ENCODE assay signal across 8 mouse cellular contexts in the genomic region with DNA sequence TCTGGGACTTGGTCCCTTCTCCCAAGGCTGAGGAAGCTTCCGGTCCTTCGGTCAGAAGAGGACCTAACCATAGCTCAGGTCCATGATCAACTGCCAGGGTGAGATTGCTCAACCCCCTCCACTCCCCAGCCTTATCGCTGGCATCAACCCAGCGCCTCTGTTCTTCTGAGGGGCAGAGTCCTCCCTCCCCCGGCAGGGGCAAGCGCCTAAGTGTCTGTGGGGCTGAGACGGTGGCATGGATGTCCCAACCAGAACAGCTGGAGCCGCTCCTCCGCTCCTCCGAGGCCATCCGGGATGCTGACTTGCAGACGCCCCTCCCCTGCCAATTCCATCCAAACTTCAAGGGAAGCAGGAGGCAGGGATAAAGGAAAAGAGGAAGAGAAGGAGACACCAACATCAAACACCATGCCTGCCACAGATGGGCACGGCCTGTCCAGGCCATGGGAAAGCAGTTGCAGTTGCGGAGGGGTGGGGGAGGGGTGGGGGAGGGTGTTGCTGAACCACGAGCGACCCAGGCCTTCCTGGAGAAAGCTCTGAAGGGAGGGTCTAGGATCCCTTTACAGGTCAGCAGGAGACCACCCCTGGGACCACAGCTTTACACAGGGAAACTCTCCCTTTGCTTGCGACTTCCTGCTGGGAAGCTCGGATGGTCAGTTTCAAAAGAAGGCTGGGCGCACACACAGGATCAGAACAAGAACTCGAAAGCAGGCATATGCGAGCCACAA. TPM values are rescaled to one million over a fixed set of nuclear protein-coding genes. Genes with fewer than 3 reads are reported as not detected.
DNase-seq lines count a peak whose midpoint lies in the region; ATAC-seq and TF ChIP-seq lines count a peak whose summit lies in the region.

No protein-coding gene starts in this region.

- H3K36me3 ChIP-seq in forebrain, embryonic 11.5 days (ENCODE audit: control insufficient read depth, insufficient read depth, low read length): peaks cover 6% of the 10 kb centered on the region; the same call in 1 of the 2 replicates
- H3K36me3 ChIP-seq in hindbrain, embryonic 16.5 days (ENCODE audit: control insufficient read depth, insufficient read depth, low read length): no peaks in the 10 kb centered on the region
- peaks cover 6% of the 10 kb centered on the region; the same call in 1 of the 2 replicates for H3K36me3 ChIP-seq in liver, embryonic 14.5 days (replicated peaks; ENCODE audit: control insufficient read depth, insufficient read depth, low read depth)

- H3K27me3 ChIP-seq in forebrain, embryonic 11.5 days (ENCODE audit: control insufficient read depth, insufficient read depth, low read length): no peaks in the 10 kb centered on the region
- H3K27me3 ChIP-seq in hindbrain, embryonic 16.5 days (replicated peaks; ENCODE audit: control insufficient read depth, insufficient read depth, low read length): no peaks in the 10 kb centered on the region
- H3K27me3 ChIP-seq in liver, embryonic 14.5 days (ENCODE audit: control insufficient read depth, insufficient read depth, low read length): no peaks in the 10 kb centered on the region

- no peaks in the 10 kb centered on the region for H3K9me3 ChIP-seq in forebrain, embryonic 11.5 days (ENCODE audit: control insufficient read depth, low read length)
- no peaks in the 10 kb centered on the region for H3K9me3 ChIP-seq in hindbrain, embryonic 16.5 days (ENCODE audit: control insufficient read depth, low read length)
- H3K9me3 ChIP-seq in liver, embryonic 14.5 days (ENCODE audit: control insufficient read depth, low read length): no peaks in the 10 kb centered on the region

- no peak for TF ChIP-seq CTCF in liver, embryonic 14.5 days (IDR thresholded peaks at IDR 0.05; ENCODE audit: low read depth)

- peak; percentile 34 for DNase-seq in thymus, postnatal 0 days (ENCODE audit: low spot score)
- no peak for DNase-seq in thymus, adult 18-20 months
- peak; percentile 75 for DNase-seq in forebrain, embryonic 11.5 days (ENCODE audit: low spot score)
- DNase-seq in liver, embryonic 14.5 days (ENCODE audit: low read depth in 3 of 3, low spot score in 3 of 3): peak in 2 of 3 experiments; percentile 44 to 47
- peak; percentile 62 for DNase-seq in neural tube, embryonic 10.5 days (ENCODE audit: extremely low spot score, low spot score)
- no peak for DNase-seq in frontal cortex, postnatal 36 days (ENCODE audit: low spot score in 2 of 2)
- DNase-seq in right cerebral cortex, adult 18-20 months: no peak

- peak overlapping the region; percentile 71 for H3K9ac ChIP-seq in forebrain, embryonic 11.5 days (ENCODE audit: low read length)
- peak overlapping the region; percentile 99 for H3K9ac ChIP-seq in hindbrain, embryonic 16.5 days (ENCODE audit: low read depth, low read length)
- peak overlapping the region; percentile 88 for H3K9ac ChIP-seq in liver, embryonic 14.5 days (replicated peaks)

- WGBS in forebrain, embryonic 11.5 days: 10% methylated on average over 21 of the region's 21 CpGs
- 12% methylated on average over 21 of the region's 21 CpGs for WGBS in hindbrain, embryonic 16.5 days
- WGBS in liver, embryonic 14.5 days (ENCODE audit: insufficient replicate concordance): 9% methylated on average over 21 of the region's 21 CpGs

- peak overlapping the region; percentile 89 for H3K27ac ChIP-seq in forebrain, embryonic 11.5 days (ENCODE audit: low read depth, low read length)
- peak overlapping the region; percentile 97 for H3K27ac ChIP-seq in hindbrain, embryonic 16.5 days (ENCODE audit: low read depth, low read length)
- peak overlapping the region; percentile 82 for H3K27ac ChIP-seq in liver, embryonic 14.5 days

- no peak for ATAC-seq in forebrain, embryonic 11.5 days (replicated peaks; ENCODE audit: low FRiP score)
- ATAC-seq in hindbrain, embryonic 16.5 days: no peak
- ATAC-seq in liver, embryonic 14.5 days (ENCODE audit: insufficient read depth): peak; percentile 4; the same call in 1 of the 2 replicates

- peaks cover 26% of the 10 kb centered on the region for H3K4me1 ChIP-seq in forebrain, embryonic 11.5 days (replicated peaks; ENCODE audit: control insufficient read depth, insufficient read depth, low read length)
- peaks cover 35% of the 10 kb centered on the region for H3K4me1 ChIP-seq in hindbrain, embryonic 16.5 days (ENCODE audit: control insufficient read depth, insufficient read depth, low read depth, low read length)
- peaks cover 30 to 40% of the 10 kb centered on the region in 2 experiments for H3K4me1 ChIP-seq in liver, embryonic 14.5 days (replicated peaks; ENCODE audit: control insufficient read depth in 2 of 2, insufficient read depth in 2 of 2, low read length in 1 of 2)

- H3K4me2 ChIP-seq in forebrain, embryonic 11.5 days (ENCODE audit: low read depth, low read length, severe bottlenecking): peak overlapping the region; percentile 91
- peak overlapping the region; percentile 90 for H3K4me2 ChIP-seq in hindbrain, embryonic 16.5 days (ENCODE audit: low read length)
- H3K4me2 ChIP-seq in liver, embryonic 14.5 days (ENCODE audit: low read depth): peak overlapping the region; percentile 99

- 0 out of 2 replicates have a peak, but pooled peaks have one; percentile 3 for TF ChIP-seq EP300 in liver, embryonic 14.5 days (IDR thresholded peaks at IDR 0.05; ENCODE audit: low read depth)

- peak overlapping the region; percentile 57 for H3K4me3 ChIP-seq in forebrain, embryonic 11.5 days (ENCODE audit: low read depth, low read length)
- H3K4me3 ChIP-seq in hindbrain, embryonic 16.5 days (ENCODE audit: low read length): peak overlapping the region; percentile 94
- H3K4me3 ChIP-seq in liver, embryonic 14.5 days (ENCODE audit: insufficient read depth in 1 of 2, low read depth in 2 of 2, low read length in 2 of 2): peak overlapping the region; percentile 70 to 89

RNA-seq across cellular contexts. Expression of gene Cdc42ep4, which starts 2.7 kb away (rescaled TPM):
- polyA plus RNA-seq in thymus, postnatal 0 days (2015; fragmentation: Nextera tagmentation; extraction: Ambion mirVana): 37.0 and 38.7 TPM in 2 replicates
- 78.5 and 88.6 TPM in 2 replicates for polyA plus RNA-seq in forebrain, embryonic 11.5 days (2014; fragmentation: Nextera tagmentation; extraction: Ambion mirVana)
- polyA plus RNA-seq in hindbrain, embryonic 16.5 days (2015; fragmentation: Nextera tagmentation; extraction: Ambion mirVana): 72.2 and 80.1 TPM in 2 replicates
- 8.7 and 9.0 TPM in 2 replicates for polyA plus RNA-seq in liver, embryonic 14.5 days (2012; rRNA removed)
- polyA plus RNA-seq in liver, embryonic 14.5 days (2014; fragmentation: Nextera tagmentation; extraction: Ambion mirVana): 10.0 and 10.7 TPM in 2 replicates

RNA-seq across cellular contexts. Expression of gene Cpsf4l, which starts 39.1 kb away (rescaled TPM):
- 38.4 and 45.2 TPM in 2 replicates for polyA plus RNA-seq in thymus, postnatal 0 days (2015; fragmentation: Nextera tagmentation; extraction: Ambion mirVana)
- polyA plus RNA-seq in forebrain, embryonic 11.5 days (2014; fragmentation: Nextera tagmentation; extraction: Ambion mirVana): 0.33 and 0.47 TPM in 2 replicates
- 0.19 and 0.26 TPM in 2 replicates for polyA plus RNA-seq in hindbrain, embryonic 16.5 days (2015; fragmentation: Nextera tagmentation; extraction: Ambion mirVana)
- polyA plus RNA-seq in liver, embryonic 14.5 days (2012; rRNA removed): 0.02 TPM in 1 of 2 replicates, not detected in the other
- polyA plus RNA-seq in liver, embryonic 14.5 days (2014; fragmentation: Nextera tagmentation; extraction: Ambion mirVana): 0.11 TPM in 1 of 2 replicates, not detected in the other

Comparison
In these comparisons a context has a peak if more than half of its experiments do, and no peak if none do; other contexts are left out.
1. DNase-seq: peak in thymus, postnatal 0 days (single experiment), forebrain, embryonic 11.5 days (single experiment), liver, embryonic 14.5 days (2 of 3) and neural tube, embryonic 10.5 days (single experiment); none in thymus, adult 18-20 months (0 of 2), frontal cortex, postnatal 36 days (0 of 2) and right cerebral cortex, adult 18-20 months (single experiment).
2. RNA of gene Cpsf4l, which starts 39.1 kb away (polyA plus RNA-seq): 38.4 to 45.2 TPM in thymus, postnatal 0 days; 0.33 to 0.47 TPM in forebrain, embryonic 11.5 days, 0.19 to 0.26 TPM in hindbrain, embryonic 16.5 days and 0.02 to 0.11 TPM in liver, embryonic 14.5 days; every median in the first group is over 10 times any median in the second.
3. Peak in every context shown above with its lines, with median percentiles within 50 percentile points of each other: H3K27ac ChIP-seq, H3K4me2 ChIP-seq, H3K4me3 ChIP-seq and H3K9ac ChIP-seq.